Mouse (Mus musculus) cortical plate, adult 2 months (tissue): ENCODE data around the gene Pola2. TPM values are rescaled to one million over a fixed set of nuclear protein-coding genes. Genes with fewer than 3 reads are reported as not detected.

Experiments
- H3K27ac ChIP-seq: fragments of 200-500 bp; 2 replicates; pipeline ENCODE4 v1.5.1; 2012; ENCODE audit warnings: low read length, control low read depth, inconsistent platforms; ENCODE audit not compliant: insufficient read depth
- H3K4me1 ChIP-seq: fragments of 200-500 bp; 2 replicates; pipeline ENCODE4 v1.6.1; 2011; ENCODE audit warnings: low read length; ENCODE audit not compliant: control insufficient read depth, insufficient read depth
- H3K4me3 ChIP-seq: fragments of 200-500 bp; 2 replicates; pipeline ENCODE4 v1.5.1; 2011; ENCODE audit warnings: mild to moderate bottlenecking, low read length, control low read depth; ENCODE audit not compliant: insufficient read depth
- CTCF ChIP-seq: fragments of 200-500 bp; IDR thresholded peaks from 2 replicates; pipeline ENCODE4 v1.5.1; 2011; ENCODE audit warnings: mild to moderate bottlenecking, control low read depth, low read length; ENCODE audit not compliant: insufficient read depth; ENCODE audit errors: extremely low read depth
- POLR2A ChIP-seq: fragments of 200-500 bp; IDR thresholded peaks from 2 replicates; pipeline ENCODE4 v1.6.1; 2011; ENCODE audit warnings: mild to moderate bottlenecking, low read length, control low read depth; ENCODE audit not compliant: insufficient read depth; ENCODE audit errors: extremely low read depth
- polyA plus RNA-seq: library from polyadenylated mRNA; depleted of rRNA; stranded (reverse); fragments of >200 nt; gene quantifications from 2 replicates; pipeline ENCODE4 v1.2.3, GENCODE M21; 2012

Pola2 gene
- polyA plus RNA-seq, 1 experiment: 12.9 TPM

GRCm38 (mm10) chr19:5942581-5942980 is 21.4 kb downstream of the Pola2 start:
- H3K27ac ChIP-seq: no peak overlapping the region
- H3K4me3 ChIP-seq: no peak overlapping the region

GRCm38 (mm10) chr19:5940656-5941055 is 23.3 kb downstream of the Pola2 start:
- no peak for TF ChIP-seq CTCF
- Histone ChIP-seq H3K4me3 (no peak overlapping the region), H3K4me1 (0 out of 2 replicates have a peak, but pooled peaks cover 2% of the 10 kb centered on the region), H3K27ac (no peak overlapping the region)

More at GRCm38 (mm10) chr19:5942581-5942980, 21.4 kb downstream of the Pola2 start:
- no peak for TF ChIP-seq CTCF
- TF ChIP-seq POLR2A: no peak
- H3K4me1 ChIP-seq: 0 out of 2 replicates have a peak, but pooled peaks cover 2% of the 10 kb centered on the region

GRCm38 (mm10) chr19:5940173-5940572 is 23.8 kb downstream of the Pola2 start:
- Histone ChIP-seq H3K4me3 (no peak overlapping the region), H3K4me1 (0 out of 2 replicates have a peak, but pooled peaks cover 2% of the 10 kb centered on the region), H3K27ac (no peak overlapping the region)
- TF ChIP-seq CTCF (no peak), POLR2A (no peak)

- no peak overlapping the region for H3K27ac ChIP-seq
- no peak overlapping the region for H3K4me3 ChIP-seq
- 0 out of 2 replicates have a peak, but pooled peaks cover 2% of the 10 kb centered on the region for H3K4me1 ChIP-seq
- TF ChIP-seq POLR2A (no peak), CTCF (no peak)
These were observed 24.3 kb downstream of the Pola2 start for GRCm38 (mm10) chr19:5939715-5940114.

GRCm38 (mm10) chr19:5938516-5938915 is 25.5 kb downstream of the Pola2 start:
- Histone ChIP-seq H3K4me1 (0 out of 2 replicates have a peak, but pooled peaks cover 2% of the 10 kb centered on the region), H3K27ac (no peak overlapping the region), H3K4me3 (no peak overlapping the region)
- no peak for TF ChIP-seq CTCF
- no peak for TF ChIP-seq POLR2A

GRCm38 (mm10) chr19:5937836-5938406 is 26.1 kb downstream of the Pola2 start:
- no peak for TF ChIP-seq CTCF
- TF ChIP-seq POLR2A: no peak
- H3K4me3 ChIP-seq: no peak overlapping the region
- no peak overlapping the region for H3K27ac ChIP-seq
- 0 out of 2 replicates have a peak, but pooled peaks cover 2% of the 10 kb centered on the region for H3K4me1 ChIP-seq

- no peak overlapping the region for H3K4me3 ChIP-seq
- H3K4me1 ChIP-seq: 0 out of 2 replicates have a peak, but pooled peaks cover 2% of the 10 kb centered on the region
- TF ChIP-seq POLR2A (no peak), CTCF (no peak)
- H3K27ac ChIP-seq: no peak overlapping the region
These were observed 26.7 kb downstream of the Pola2 start for GRCm38 (mm10) chr19:5937095-5937835.

GRCm38 (mm10) chr19:5935691-5936090 is 28.3 kb downstream of the Pola2 start:
- TF ChIP-seq POLR2A (no peak), CTCF (no peak)

GRCm38 (mm10) chr19:5935266-5935665 is 28.7 kb downstream of the Pola2 start:
- Histone ChIP-seq H3K4me3 (no peak overlapping the region), H3K4me1 (0 out of 2 replicates have a peak, but pooled peaks cover 2% of the 10 kb centered on the region)
- TF ChIP-seq CTCF (no peak), POLR2A (no peak)

More at GRCm38 (mm10) chr19:5935691-5936090, 28.3 kb downstream of the Pola2 start:
- Histone ChIP-seq H3K27ac (no peak overlapping the region), H3K4me1 (0 out of 2 replicates have a peak, but pooled peaks cover 2% of the 10 kb centered on the region), H3K4me3 (no peak overlapping the region)

More at GRCm38 (mm10) chr19:5935266-5935665, 28.7 kb downstream of the Pola2 start:
- H3K27ac ChIP-seq: no peak overlapping the region
